Mouse (Mus musculus): ENCODE results near the gene C130032M10Rik. TPM values are rescaled to one million over a fixed set of nuclear protein-coding genes. Genes with fewer than 3 reads are reported as not detected.

Gene C130032M10Rik
- polyA plus RNA-seq, 1 experiment, result not detected

- DNase-seq (ENCODE audit: extremely low spot score in 1 of 2, low spot score in 1 of 2), result no peak
Measured at GRCm38 (mm10) chr9:114546765-114547164, 31.3 kb downstream of the C130032M10Rik start.

GRCm38 (mm10) chr9:114547643-114548077 lies 32.2 kb downstream of the C130032M10Rik start:
- no peak for DNase-seq (ENCODE audit: extremely low spot score in 1 of 2, low spot score in 1 of 2)

- DNase-seq (ENCODE audit: extremely low spot score in 1 of 2, low spot score in 1 of 2), result no peak
Measured at GRCm38 (mm10) chr9:114548496-114548895, 33.0 kb downstream of the C130032M10Rik start.

- DNase-seq (ENCODE audit: extremely low spot score in 1 of 2, low spot score in 1 of 2), result no peak
Measured at GRCm38 (mm10) chr9:114549117-114549516, 33.6 kb downstream of the C130032M10Rik start.

GRCm38 (mm10) chr9:114550033-114550432 lies 34.5 kb downstream of the C130032M10Rik start:
- DNase-seq (ENCODE audit: extremely low spot score in 1 of 2, low spot score in 1 of 2), result no peak

GRCm38 (mm10) chr9:114553828-114554227 lies 38.3 kb downstream of the C130032M10Rik start:
- DNase-seq (ENCODE audit: extremely low spot score in 1 of 2, low spot score in 1 of 2), result no peak

- no peak for DNase-seq (ENCODE audit: extremely low spot score in 1 of 2, low spot score in 1 of 2)
Measured at GRCm38 (mm10) chr9:114554355-114554979, 39.0 kb downstream of the C130032M10Rik start.

GRCm38 (mm10) chr9:114556276-114556855 lies 40.9 kb downstream of the C130032M10Rik start:
- no peak for DNase-seq (ENCODE audit: extremely low spot score in 1 of 2, low spot score in 1 of 2)

- no peak for DNase-seq (ENCODE audit: extremely low spot score in 1 of 2, low spot score in 1 of 2)
Measured at GRCm38 (mm10) chr9:114557086-114557485, 41.6 kb downstream of the C130032M10Rik start.

- no peak for DNase-seq (ENCODE audit: extremely low spot score in 1 of 2, low spot score in 1 of 2)
Measured at GRCm38 (mm10) chr9:114560141-114560540, 44.6 kb downstream of the C130032M10Rik start.

- no peak for DNase-seq (ENCODE audit: extremely low spot score in 1 of 2, low spot score in 1 of 2)
Measured at GRCm38 (mm10) chr9:114560771-114561670, 45.5 kb downstream of the C130032M10Rik start.

GRCm38 (mm10) chr9:114561671-114561971 lies 46.1 kb downstream of the C130032M10Rik start:
- no peak for DNase-seq (ENCODE audit: extremely low spot score in 1 of 2, low spot score in 1 of 2)

GRCm38 (mm10) chr9:114562031-114562918 lies 46.8 kb downstream of the C130032M10Rik start:
- DNase-seq (ENCODE audit: extremely low spot score in 1 of 2, low spot score in 1 of 2), result no peak

GRCm38 (mm10) chr9:114562919-114563751 lies 47.6 kb downstream of the C130032M10Rik start:
- DNase-seq (ENCODE audit: extremely low spot score in 1 of 2, low spot score in 1 of 2), result no peak

- DNase-seq (ENCODE audit: extremely low spot score in 1 of 2, low spot score in 1 of 2), result peak in 1 of 2 experiments; percentile 20
Measured at GRCm38 (mm10) chr9:114563761-114564606, 48.5 kb downstream of the C130032M10Rik start, which contains the start of gene Trim71. Gene Trim71 (minus strand): TSS chr9:114564369.

GRCm38 (mm10) chr9:114564667-114565066 lies 49.2 kb downstream of the C130032M10Rik start:
- no peak for DNase-seq (ENCODE audit: extremely low spot score in 1 of 2, low spot score in 1 of 2)

Data from frontal cortex, adult 2 months (tissue).